Mouse (Mus musculus): Measurements from ENCODE around the gene Alyref2. TPM values are rescaled to one million over a fixed set of nuclear protein-coding genes. Genes with fewer than 3 reads are reported as not detected.

The Alyref2 gene
- polyA plus RNA-seq, 1 experiment, result 3.0 TPM

DNA sequence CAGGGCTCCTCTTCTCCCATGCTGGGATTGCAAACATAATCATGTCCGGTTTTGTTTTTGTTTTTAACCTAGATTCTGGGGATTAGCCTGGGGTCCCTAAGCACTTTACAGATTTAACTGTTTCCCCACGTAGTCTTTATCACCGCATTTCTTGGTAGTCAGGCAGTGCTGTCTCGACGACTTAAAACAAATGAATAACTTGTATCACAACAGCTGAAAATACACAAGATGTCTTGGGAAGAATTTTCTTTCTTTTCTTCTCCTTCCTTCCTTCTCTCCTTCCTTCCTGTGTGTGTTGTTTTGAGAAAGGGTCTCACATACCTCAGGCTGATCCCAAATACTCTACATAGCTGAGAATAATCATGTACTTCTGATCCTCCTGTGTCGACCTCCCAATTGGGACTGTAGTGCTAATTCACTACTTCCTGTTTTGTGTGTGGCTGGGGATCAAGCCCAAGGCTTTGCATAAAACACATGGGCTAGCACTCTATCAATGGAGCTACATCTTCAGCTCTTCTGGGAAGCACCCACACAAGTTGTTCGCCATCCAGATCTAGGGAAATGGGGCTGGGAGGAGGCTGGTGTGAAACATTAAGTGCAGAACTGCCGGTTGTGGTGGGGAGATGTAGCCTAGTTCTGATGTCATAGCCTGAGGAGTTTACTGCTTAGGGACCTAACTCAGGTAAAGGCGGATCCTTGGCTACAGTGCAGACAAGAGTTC, 29.2 kb upstream of the Alyref2 start:
- Histone ChIP-seq H3K27ac (replicated peaks; ENCODE audit: low read depth, low read length) (no peak overlapping the region), H3K4me3 (ENCODE audit: insufficient read depth, low read depth, low read length) (no peak overlapping the region), H3K4me1 (ENCODE audit: control insufficient read depth, insufficient read depth, insufficient read length, low read length) (peaks cover 4% of the 10 kb centered on the region; the same call in 1 of the 2 replicates)

DNA sequence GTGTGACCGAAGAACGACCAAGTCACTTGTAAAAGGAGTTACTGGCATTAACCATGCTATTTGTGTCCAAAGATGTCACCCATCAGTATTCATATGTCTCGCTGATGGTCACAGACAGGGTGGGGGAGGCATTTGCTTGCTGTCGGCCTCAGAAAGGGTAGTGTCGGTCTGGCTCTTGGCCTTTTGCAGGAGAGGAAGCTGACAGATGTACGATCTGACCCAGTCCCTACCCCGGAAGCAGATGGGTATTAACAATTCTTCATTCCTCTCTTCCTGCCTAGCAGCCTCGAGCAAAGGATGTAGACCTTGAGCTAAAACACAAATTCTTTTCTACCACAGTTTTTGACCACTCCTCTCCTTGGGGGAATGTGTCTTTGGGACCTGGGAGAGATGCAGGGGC, 26.2 kb upstream of the Alyref2 start:
- no peak overlapping the region for H3K27ac ChIP-seq (replicated peaks; ENCODE audit: low read depth, low read length)
- H3K4me1 ChIP-seq (ENCODE audit: control insufficient read depth, insufficient read depth, insufficient read length, low read length), result no peaks in the 10 kb centered on the region
- H3K4me3 ChIP-seq (ENCODE audit: insufficient read depth, low read depth, low read length), result no peak overlapping the region

DNA sequence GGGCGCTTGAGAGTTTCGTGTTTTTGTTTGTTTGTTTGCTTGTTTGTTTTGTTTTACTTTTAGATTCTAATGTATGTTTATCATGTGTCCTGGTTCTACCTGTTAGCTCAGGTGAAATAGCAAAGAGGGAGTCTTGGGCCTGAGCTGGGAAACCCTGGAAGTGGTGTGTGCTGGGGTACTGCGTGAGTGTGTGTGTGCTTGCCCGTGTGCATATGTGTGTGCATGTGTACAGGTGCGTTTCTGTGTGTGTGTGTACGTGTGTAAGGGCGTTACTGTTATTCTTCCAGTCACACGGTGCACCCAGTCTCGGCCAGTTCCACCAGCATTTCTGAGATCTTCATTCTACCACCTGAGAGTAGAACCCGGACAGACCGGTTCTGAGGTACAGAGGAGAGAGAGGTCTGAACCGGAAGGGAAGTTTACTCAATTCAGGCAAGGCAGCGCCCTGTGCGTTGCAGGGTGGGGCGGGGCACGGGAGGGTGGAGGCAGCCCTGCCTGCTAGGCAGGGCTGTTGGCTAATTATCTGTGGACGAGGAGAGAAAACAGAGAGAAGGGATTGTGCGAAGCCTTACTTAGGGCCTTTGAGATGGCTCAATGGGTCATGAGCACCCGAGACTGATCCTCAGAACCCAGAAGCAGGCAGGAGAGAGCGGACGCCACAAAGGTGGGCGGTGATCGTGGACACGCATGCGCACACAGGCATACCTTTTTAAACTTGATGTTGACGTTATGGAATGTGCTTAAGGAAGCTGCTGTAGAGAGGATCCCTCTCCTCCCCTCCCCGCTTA, 25.3 kb upstream of the Alyref2 start:
- Histone ChIP-seq H3K4me3 (ENCODE audit: insufficient read depth, low read depth, low read length) (peak overlapping the region; percentile 47), H3K27ac (replicated peaks; ENCODE audit: low read depth, low read length) (no peak overlapping the region), H3K4me1 (ENCODE audit: control insufficient read depth, insufficient read depth, insufficient read length, low read length) (no peaks in the 10 kb centered on the region)

DNA sequence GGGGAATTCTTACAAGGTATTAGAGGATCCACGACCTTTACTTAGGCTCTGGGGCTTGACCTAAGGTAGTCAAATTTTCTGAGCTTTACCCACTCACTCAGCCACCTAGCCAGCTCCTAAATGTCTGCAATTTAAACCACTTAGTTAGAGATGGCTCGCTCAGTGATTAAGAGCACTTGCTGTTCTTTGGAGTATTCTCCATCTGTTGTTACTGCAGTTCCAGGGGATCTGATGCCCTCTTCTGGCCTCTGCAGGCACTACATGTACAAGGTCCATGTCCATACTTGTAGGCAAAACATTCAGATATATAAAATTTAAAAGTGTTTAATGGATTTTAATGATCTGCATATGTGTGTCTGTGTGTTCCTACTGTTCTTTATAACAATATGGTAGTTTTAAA, 24.3 kb upstream of the Alyref2 start:
- Histone ChIP-seq H3K4me1 (ENCODE audit: control insufficient read depth, insufficient read depth, insufficient read length, low read length) (no peaks in the 10 kb centered on the region), H3K27ac (replicated peaks; ENCODE audit: low read depth, low read length) (no peak overlapping the region), H3K4me3 (ENCODE audit: insufficient read depth, low read depth, low read length) (no peak overlapping the region)

DNA sequence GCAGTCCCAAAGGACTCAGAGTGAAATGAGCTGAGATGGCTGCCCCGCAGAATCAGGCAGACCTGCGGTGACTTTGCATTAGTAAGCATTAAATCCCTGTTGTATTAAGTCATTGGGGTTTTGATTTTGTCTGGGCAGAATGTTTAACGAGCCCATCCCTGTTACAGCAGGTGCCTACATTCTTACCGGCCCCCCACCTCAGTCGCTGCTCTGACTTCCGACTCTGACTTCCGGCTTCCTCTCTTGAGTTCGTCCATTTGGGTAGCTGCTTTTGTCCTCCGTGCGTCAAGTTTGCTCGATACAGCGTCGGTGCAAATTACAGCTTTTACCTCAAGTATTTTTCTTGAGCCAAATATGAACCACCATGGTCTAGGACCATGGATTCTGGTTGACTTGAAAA, 9.0 kb upstream of the Alyref2 start:
- H3K4me1 ChIP-seq (ENCODE audit: control insufficient read depth, insufficient read depth, insufficient read length, low read length), result no peaks in the 10 kb centered on the region
- no peak overlapping the region for H3K4me3 ChIP-seq (ENCODE audit: insufficient read depth, low read depth, low read length)
- no peak overlapping the region for H3K27ac ChIP-seq (replicated peaks; ENCODE audit: low read depth, low read length)

DNA sequence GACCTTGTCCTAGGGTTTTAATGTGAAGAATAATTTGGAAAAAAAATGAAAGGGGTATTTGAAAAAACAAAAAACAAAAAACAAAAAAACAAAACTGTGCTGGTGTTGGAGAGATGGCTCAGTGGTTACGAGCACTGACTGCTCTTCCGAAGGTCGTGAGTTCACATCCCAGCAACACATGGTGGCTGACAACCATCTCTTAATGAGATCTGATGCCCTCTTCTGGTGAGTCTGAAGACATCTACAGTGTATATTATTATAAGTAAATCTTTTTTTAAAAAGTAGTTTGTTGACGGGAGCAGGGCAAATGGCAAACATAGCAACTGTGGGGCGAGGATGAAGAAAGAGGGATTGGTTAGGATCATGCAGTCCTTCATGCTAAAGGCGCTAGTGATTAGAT, 7.9 kb upstream of the Alyref2 start:
- H3K4me3 ChIP-seq (ENCODE audit: insufficient read depth, low read depth, low read length), result no peak overlapping the region
- no peak overlapping the region for H3K27ac ChIP-seq (replicated peaks; ENCODE audit: low read depth, low read length)
- no peaks in the 10 kb centered on the region for H3K4me1 ChIP-seq (ENCODE audit: control insufficient read depth, insufficient read depth, insufficient read length, low read length)

DNA sequence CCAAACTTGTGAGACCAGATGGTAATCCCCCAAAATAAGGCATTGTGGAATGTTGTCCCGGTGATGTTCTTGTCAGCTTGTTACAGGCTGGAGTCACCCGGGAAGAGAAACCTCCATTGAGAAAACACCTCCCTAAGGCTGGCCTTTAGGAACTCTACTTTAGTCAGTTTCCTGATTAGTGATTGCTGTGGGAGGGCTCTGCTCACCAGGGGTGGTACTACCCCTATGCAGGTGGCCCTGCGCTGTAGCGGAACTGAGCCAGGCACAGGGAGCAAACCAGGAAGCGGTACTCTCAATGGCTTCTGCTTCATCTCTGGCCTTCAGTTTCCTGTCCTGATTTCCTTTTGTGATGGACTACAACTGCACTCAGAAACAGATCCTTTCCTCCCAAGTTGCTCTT, 3.4 kb upstream of the Alyref2 start:
- no peak overlapping the region for H3K4me3 ChIP-seq (ENCODE audit: insufficient read depth, low read depth, low read length)
- H3K27ac ChIP-seq (replicated peaks; ENCODE audit: low read depth, low read length), result no peak overlapping the region
- no peaks in the 10 kb centered on the region for H3K4me1 ChIP-seq (ENCODE audit: control insufficient read depth, insufficient read depth, insufficient read length, low read length)

DNA sequence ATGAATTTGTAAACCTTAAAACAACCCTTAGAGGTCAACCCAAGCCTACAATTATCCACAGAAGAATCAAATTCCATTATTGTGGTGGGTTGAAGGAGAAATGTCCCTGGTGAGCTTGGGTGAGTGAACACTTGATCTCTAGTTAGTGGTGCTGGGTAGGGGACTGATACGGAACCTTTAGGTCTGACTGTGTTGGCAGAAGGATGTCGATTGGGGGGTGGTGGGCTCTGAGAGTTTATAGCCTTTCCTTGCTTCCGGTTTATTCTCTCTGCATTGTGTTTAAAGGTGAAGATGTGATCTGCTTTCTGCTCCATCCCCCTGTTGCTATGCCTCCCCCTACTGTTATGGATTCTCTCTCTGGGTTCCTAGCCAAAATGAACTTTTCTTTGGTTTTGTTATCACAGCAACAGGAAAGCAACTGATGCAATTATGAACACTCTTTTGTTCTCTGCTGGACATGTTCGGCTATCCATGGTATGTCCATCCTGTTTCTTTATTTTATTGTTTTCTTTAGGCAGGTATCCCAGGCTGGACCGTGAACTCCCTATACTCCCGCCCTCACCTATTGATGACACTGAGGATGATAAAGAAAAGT, 2.2 kb upstream of the Alyref2 start:
- Histone ChIP-seq H3K27ac (replicated peaks; ENCODE audit: low read depth, low read length) (no peak overlapping the region), H3K4me1 (ENCODE audit: control insufficient read depth, insufficient read depth, insufficient read length, low read length) (no peaks in the 10 kb centered on the region), H3K4me3 (ENCODE audit: insufficient read depth, low read depth, low read length) (no peak overlapping the region)

DNA sequence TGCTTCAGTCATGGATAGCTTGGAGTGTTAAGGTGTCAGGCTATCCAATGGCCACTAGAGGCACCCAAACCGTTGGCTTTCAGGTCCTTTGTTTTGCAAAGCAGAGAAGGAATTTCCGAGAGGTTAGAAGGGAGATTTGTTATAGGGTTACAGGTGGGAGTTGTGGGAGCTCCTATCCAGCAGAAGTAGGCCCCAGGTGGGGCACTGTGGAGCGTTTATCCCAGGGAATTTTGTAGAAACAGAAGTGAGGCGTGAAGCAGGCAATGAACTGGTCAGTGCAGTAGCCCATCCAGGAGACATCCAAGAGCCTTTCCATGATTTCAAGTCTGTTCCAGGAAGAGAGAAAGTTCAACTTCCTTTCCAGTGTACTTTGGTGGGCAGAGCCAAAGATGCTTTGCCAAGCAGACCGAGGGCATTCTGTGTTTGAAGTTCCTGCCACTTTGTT, 1.6 kb upstream of the Alyref2 start:
- H3K27ac ChIP-seq (replicated peaks; ENCODE audit: low read depth, low read length), result no peak overlapping the region
- H3K4me1 ChIP-seq (ENCODE audit: control insufficient read depth, insufficient read depth, insufficient read length, low read length), result no peaks in the 10 kb centered on the region
- no peak overlapping the region for H3K4me3 ChIP-seq (ENCODE audit: insufficient read depth, low read depth, low read length)

DNA sequence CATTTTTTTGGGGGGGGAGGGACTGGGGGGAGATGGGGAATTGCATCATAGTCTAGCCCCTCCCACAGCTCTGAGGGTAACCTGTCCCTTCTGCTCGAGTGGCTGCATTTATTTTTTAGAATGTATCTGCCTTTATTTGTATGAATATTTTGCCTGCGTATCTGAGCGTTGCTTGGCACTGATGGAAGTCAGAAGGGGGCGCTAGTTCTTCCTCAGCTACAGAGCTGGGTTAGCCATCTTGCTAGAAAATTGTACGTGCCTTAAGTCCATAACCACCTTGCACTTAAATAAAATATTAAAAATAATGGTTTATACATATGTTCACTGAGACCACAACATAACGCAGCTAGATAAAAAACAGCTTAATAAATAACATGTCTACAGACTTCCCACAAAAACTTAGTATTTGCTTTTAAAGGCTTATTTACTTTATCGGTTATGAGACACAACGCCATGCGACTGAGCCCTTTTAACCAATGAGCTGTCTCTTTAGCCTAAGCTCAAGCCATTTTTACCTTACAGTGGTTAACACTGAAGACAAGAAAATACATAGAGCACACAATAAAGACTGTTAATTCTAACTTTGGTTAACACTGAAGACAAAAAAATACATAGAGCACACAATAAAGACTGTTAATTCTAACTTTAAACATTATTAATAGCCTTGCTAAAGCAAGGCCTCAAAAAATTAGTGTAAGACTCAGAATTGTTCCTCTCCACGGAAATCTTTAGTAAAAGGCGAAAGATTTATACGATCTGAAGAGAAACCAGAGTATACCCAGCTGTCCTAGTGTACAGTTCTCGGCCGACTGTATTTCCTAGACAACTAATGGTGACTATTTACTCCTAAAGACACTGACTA, 659 bp upstream of the Alyref2 start:
- Histone ChIP-seq H3K27ac (replicated peaks; ENCODE audit: low read depth, low read length) (no peak overlapping the region), H3K4me1 (ENCODE audit: control insufficient read depth, insufficient read depth, insufficient read length, low read length) (no peaks in the 10 kb centered on the region), H3K4me3 (ENCODE audit: insufficient read depth, low read depth, low read length) (no peak overlapping the region)

DNA sequence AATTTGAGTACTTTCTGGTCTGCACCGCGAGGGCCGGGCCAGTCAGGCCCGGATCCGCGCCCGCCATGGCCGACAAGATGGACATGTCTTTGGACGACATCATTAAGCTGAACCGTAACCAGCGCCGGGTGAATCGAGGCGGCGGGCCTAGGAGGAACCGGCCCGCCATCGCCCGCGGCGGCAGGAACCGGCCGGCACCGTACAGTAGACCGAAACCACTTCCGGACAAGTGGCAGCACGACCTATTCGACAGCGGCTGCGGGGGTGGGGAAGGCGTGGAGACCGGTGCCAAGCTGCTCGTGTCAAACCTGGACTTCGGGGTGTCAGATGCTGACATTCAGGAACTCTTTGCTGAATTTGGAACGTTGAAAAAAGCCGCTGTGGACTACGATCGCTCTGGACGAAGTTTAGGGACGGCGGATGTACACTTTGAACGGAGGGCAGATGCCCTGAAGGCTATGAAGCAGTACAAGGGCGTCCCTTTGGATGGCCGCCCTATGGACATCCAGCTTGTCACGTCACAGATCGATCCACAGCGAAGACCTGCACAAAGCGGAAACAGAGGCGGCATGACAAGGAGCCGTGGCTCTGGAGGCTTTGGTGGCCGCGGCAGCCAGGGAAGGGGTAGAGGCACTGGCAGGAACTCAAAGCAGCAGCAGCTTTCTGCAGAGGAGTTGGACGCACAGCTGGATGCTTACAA, 464 bp downstream of the Alyref2 start:
- Histone ChIP-seq H3K27ac (replicated peaks; ENCODE audit: low read depth, low read length) (peak overlapping the region; percentile 74), H3K4me3 (ENCODE audit: insufficient read depth, low read depth, low read length) (peak overlapping the region; percentile 74), H3K4me1 (ENCODE audit: control insufficient read depth, insufficient read depth, insufficient read length, low read length) (no peaks in the 10 kb centered on the region)

DNA sequence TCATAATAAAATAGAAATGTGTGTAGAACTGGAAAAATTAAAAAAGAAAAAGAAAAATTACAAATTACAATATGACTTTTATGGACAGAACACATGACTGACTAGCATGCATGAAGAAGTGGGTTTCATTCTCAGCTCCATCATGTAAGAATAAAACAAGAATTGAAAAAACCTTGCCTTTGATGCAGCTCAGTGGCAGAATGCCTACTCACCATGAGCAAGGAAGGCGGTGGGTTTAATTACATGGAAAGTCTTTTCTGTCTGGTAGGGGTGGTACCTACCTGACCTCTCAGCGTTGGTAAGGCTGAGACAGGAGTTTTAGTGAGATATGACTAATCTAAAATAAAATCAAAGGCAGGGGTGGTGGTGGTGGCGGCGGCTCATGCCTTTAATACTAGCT, 1.3 kb downstream of the Alyref2 start:
- Histone ChIP-seq H3K27ac (replicated peaks; ENCODE audit: low read depth, low read length) (no peak overlapping the region), H3K4me1 (ENCODE audit: control insufficient read depth, insufficient read depth, insufficient read length, low read length) (no peaks in the 10 kb centered on the region), H3K4me3 (ENCODE audit: insufficient read depth, low read depth, low read length) (0 out of 2 replicates have a peak overlapping the region, but pooled peaks have one; percentile 5)

DNA sequence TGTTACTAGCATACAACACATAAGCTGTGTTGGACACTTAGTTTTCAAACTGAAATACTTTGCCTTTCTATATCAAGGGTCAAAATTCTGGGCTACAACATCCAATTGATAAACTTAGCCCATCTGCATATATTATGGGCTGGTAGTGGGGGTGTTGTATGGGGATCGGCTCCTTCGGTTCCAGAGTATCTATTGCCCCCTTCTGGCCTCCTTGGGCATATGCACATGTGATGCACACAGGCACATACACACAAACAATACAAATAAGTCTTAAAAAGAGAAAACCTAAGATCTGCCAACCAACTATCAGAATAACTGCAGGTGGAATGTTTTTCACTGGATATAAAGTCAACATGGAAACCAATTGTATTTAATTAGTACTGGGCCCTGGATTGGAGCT, 10.0 kb downstream of the Alyref2 start:
- no peaks in the 10 kb centered on the region for H3K4me1 ChIP-seq (ENCODE audit: control insufficient read depth, insufficient read depth, insufficient read length, low read length)
- H3K27ac ChIP-seq (replicated peaks; ENCODE audit: low read depth, low read length), result no peak overlapping the region
- H3K4me3 ChIP-seq (ENCODE audit: insufficient read depth, low read depth, low read length), result no peak overlapping the region

DNA sequence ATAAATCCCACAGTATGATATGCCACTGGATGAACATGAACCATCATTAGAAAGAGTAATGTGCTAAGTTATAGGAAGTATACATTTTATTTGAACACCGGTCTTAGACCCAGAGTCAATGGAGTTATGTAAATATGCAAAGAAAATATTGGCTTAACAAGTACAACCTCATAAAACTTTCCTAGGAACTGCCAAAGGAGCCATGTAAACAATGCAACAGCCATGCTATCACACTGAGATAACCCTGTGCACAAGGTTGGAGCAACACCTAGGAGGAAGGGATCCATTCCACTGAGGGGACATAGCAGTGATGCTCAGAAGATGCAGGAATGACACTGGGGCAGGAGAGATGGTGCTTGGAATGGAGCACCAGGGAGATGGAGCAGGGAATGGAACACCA, 10.5 kb downstream of the Alyref2 start:
- no peaks in the 10 kb centered on the region for H3K4me1 ChIP-seq (ENCODE audit: control insufficient read depth, insufficient read depth, insufficient read length, low read length)
- H3K4me3 ChIP-seq (ENCODE audit: insufficient read depth, low read depth, low read length), result no peak overlapping the region
- no peak overlapping the region for H3K27ac ChIP-seq (replicated peaks; ENCODE audit: low read depth, low read length)

Measured in brown adipose tissue, adult 24 weeks (tissue).